Mouse (Mus musculus): ENCODE measurements at regions not wholly inside any gene's neighbourhood (a gene's known extent, or its start where the extent isn't known, plus 50 kb on each side); places are given as distances from the start of the nearest gene placed in this dataset.

- TF ChIP-seq POLR2A (IDR thresholded peaks at IDR 0.05; ENCODE audit: borderline replicate concordance, extremely low read depth, insufficient read depth, insufficient read length, poor library complexity, severe bottlenecking): no peak
- TF ChIP-seq CTCF (IDR thresholded peaks at IDR 0.05; ENCODE audit: borderline replicate concordance, extremely low read depth, insufficient read depth, insufficient read length): no peak
These were observed 59.7 kb upstream of the Tcf21 start for GRCm38 (mm10) chr10:22879714-22880113.

Data from brain, embryonic 14.5 days (tissue).